Mouse (Mus musculus) layer of hippocampus, postnatal 10 days (tissue): Measurements from ENCODE around the gene Rplp1. TPM values are rescaled to one million over a fixed set of nuclear protein-coding genes. Genes with fewer than 3 reads are reported as not detected.

Experiments used
- DNase-seq, 2 experiments: peaks; one replicate each; pipeline ENCODE4 v3.0.0; 2021; ENCODE audit warnings: low spot score in 2 of 2
- total RNA-seq, 2 experiments: library from RNA; stranded (reverse); gene quantifications; 2 replicates each; pipeline ENCODE4 v1.2.3; 2021

The Rplp1 gene
- total RNA-seq, 2 experiments from 2014 or later = 1,537 to 1,633 TPM

DNA sequence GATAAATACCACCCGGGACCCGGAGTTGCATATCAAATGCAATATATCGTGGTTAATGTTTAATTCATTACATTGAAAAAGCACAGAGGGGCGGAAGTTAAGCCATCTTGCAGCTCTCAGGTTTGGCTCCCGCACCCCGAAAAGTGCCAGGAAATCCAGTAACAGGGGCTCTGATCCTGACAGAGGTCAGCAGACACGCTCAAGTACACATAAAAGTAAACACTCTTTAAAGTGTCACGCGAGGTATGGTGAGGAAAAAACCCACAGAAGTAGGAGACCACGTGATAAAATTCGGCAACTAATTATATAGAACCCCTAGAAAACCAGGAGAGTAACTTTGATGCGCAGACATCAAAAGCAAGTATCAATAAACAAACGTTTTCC is 567 bp upstream of the Rplp1 start:
- DNase-seq = no peak

GRCm38 (mm10) chr9:61911300-61912128 is 2.8 kb downstream of the Rplp1 start:
- no peak for DNase-seq

- no peak for DNase-seq
These were observed 3.7 kb downstream of the Rplp1 start for GRCm38 (mm10) chr9:61910526-61911256.

DNA sequence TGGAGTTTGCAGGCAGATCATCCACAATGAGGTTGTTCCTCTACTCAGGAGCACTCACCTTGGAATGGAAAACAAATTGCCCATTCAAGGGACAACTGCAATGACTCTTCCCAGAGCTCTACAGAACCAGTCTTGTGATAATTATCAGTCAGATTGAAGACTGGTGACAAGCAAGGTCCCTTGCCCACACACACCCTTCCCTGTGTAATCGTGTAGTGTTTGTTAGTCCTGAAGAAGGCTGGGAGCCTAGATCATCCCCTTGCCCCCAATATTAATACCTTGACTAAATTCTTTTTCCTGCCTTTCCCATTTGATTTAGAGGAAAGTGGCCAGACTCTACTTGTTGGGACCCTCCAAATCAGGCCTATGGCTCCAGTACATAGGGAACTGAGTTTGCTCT is 4.7 kb downstream of the Rplp1 start:
- DNase-seq = no peak

DNA sequence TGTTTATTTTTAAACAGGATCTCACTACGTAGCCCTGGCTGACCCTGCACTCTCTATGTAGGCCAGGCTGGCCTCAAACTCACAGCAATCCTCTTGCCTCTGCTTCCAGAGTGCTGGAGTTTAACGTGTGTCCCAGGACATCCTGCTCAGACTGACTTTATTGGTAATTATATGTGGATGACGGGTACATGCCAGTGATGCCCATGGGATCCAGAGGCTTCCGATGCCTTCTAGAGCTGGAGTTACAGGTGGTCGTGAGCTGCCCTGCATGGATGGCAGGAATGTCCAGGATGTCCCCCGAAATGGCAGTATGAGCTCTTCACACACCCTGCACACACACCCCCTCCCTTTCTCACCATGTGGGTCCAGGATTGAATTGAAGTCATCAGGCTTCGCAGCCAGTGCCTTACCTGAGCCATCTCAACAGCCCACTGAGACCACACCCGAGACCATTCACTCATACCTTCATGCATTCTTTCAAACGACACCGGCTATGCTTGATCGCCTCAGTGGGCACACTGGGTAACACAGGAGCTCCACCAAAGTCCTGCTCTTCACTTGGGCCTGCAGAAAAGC is 5.4 kb downstream of the Rplp1 start:
- no peak for DNase-seq

- no peak for DNase-seq
These were observed 6.0 kb downstream of the Rplp1 start for GRCm38 (mm10) chr9:61908341-61908740.

DNA sequence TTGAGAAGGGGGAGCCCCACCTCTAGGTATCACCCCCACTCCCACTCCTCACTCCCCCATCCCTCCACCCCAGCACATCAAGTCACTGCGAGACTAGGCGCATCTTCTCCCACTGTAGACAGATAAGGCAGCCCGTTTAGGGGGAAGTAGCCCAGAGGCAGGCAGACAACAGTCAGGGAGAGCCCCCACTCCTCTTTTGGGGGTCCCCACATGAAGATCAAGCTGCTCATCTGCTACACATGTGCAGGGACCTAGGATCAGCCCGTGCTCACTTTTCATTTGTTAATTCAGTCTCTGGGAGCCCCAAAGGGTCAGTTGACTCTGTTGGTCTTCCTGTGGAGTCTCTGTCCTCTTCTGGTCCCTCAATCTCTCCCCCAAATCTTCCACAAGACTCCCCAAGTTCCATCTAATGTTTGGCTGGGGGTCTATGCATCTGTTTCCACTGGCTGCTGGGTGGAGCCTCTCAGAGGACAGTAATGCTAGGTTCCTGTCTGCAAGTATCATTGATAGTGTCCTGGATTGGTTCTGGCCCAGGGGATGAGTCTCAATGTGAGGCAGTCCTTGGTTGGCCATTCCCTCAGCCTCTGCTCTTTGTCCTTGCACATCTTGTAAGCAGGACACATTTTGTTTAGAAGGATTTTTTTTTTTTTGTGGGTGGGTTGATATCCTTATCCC is 6.6 kb downstream of the Rplp1 start:
- DNase-seq = no peak

GRCm38 (mm10) chr9:61906912-61907311 is 7.4 kb downstream of the Rplp1 start:
- DNase-seq = peak; percentile 36 to 53

DNA sequence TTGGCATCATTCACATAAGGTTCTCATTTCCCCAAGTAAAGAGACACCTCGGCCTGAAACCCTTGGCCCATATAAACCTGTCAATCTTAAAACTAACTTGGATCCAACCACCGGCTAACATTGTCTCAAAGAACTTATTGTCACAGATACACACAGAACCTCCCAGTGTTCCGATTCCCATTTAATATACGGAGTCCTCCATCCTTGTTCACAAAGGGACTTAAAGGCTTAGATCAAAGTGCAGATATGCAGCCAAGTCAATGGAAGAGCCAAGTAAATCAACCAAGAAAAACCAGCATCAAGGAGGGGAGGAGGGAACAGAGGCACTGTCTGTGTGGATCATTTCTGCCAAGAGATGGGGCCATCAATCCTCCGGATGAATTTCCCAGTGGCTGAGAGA is 8.8 kb downstream of the Rplp1 start:
- DNase-seq = no peak

- no peak for DNase-seq
These were observed 10.1 kb downstream of the Rplp1 start for GRCm38 (mm10) chr9:61904201-61904600.

- peak in 1 of 2 experiments; percentile 51 for DNase-seq
These were observed 11.9 kb downstream of the Rplp1 start for GRCm38 (mm10) chr9:61902445-61902844.

DNA sequence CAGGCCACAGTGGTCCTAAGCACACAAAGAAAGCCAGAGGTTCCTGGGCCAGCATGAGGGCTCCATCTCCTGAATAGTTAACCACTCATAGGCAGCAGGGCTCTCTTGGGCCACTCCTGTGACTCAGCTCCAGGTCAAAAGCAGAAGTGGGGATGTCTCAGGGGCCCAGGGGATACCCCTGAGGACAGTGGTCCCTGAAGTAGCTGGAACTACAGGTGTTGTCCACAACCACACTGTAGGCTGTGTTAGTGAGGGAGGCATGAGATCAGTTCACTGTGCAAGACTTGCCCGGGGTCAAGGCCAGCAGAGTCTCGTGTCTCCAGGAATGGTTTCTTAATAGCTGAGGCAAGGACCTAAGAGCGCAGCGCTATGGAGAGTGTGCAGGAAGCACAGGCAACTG is 12.8 kb downstream of the Rplp1 start:
- DNase-seq = no peak

GRCm38 (mm10) chr9:61899804-61900203 is 14.5 kb downstream of the Rplp1 start:
- DNase-seq = peak; percentile 89 to 91

GRCm38 (mm10) chr9:61898401-61898800 is 15.9 kb downstream of the Rplp1 start:
- peak; percentile 93 to 95 for DNase-seq

- DNase-seq = no peak
These were observed 19.3 kb downstream of the Rplp1 start for GRCm38 (mm10) chr9:61895014-61895413.

DNA sequence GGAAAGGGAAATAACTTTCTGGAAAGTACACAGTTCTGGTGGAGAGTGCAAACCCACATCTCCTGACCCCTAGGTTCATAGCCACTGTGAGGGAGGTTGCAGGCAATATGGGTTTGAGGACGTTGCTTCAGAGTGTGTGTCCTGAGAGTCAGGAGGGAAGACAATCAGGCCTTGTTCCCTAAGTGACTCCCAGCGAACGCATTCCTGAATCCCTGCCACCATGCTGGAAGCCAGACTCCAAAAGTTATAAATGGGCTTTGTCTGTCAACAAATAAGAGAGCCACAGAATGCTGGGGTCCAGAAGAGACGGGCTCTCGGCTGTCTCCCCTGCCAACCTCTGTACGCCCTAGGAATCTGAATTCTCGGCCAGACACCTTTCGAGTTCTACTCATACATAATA is 24.5 kb downstream of the Rplp1 start:
- peak in 1 of 2 experiments; percentile 43 for DNase-seq

GRCm38 (mm10) chr9:61887661-61888379 is 26.5 kb downstream of the Rplp1 start:
- DNase-seq = no peak

- no peak for DNase-seq
These were observed 28.4 kb downstream of the Rplp1 start for GRCm38 (mm10) chr9:61885964-61886363.

DNA sequence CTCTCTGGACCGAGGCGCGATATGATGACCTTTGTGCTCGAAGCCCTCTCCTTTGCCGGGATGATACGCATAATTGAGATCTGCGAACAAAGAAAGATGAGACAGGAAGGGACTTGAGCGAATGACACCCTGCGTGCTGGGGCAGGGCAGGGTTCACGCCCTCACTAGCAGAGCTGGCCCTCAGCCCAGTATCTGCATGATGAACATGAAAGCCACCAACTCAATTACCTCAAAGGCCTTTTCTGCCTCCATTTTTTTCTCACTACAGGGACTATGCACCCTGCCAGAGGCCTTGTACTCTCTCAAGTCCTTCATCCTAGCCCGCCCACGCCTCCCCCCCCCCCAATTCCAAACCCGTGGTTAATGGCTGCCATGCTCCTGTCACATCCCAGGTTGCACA is 29.4 kb downstream of the Rplp1 start:
- no peak for DNase-seq

DNA sequence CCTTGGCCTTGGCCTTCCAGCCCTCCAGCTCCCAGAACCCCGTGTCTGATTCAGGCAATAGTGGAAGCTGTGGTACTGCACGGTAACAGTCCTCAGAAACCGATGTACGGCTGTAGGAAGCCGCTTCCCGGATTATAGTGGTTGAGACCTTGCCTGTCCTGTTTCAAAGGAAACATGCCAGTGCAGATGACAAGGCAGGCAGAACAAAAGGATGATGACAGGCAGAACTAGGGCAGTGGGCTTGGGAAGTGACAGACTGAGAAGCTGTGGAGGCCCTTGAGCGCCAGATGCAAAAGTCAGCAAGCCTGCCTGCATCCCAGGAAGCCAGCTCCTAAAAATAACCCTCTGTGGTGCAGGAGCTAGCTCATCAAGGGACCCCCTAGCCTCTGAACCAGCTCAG is 30.0 kb downstream of the Rplp1 start:
- no peak for DNase-seq

DNA sequence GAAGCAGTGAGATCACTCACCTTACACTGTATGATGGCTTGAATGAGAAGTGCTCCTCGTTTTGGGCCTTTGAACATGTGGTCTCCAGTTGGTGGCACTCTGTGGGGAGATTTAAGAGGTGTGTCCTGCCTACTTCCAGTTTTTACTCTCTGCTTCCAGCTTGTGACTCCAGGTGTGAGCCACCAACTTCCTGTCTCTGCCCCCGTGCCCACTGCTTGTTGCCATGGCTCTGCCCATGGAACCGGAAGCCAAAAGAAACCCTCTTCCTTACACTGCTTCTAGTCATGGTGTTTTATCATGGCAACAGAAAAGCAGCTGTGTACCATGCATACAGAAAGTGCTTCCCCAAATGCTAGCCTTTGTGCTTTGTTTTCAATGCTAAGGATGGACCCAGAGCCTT is 32.2 kb downstream of the Rplp1 start:
- DNase-seq = no peak
